Mouse (Mus musculus) midbrain, postnatal 0 days (tissue): Measurements from ENCODE around the gene Pttg1ip. TPM values are rescaled to one million over a fixed set of nuclear protein-coding genes. Genes with fewer than 3 reads are reported as not detected.

ENCODE experiments used
- ATAC-seq: fragments of 200-750 bp; cut with Nextera tagmentation; 2 replicates; pipeline ENCODE4 v1.8.0; 2017; ENCODE audit warnings: moderate number of reproducible peaks, mild to moderate bottlenecking, moderate TSS enrichment, moderate library complexity; ENCODE audit not compliant: low FRiP score
- DNase-seq: peaks from one replicate; pipeline ENCODE4 v3.0.0-alpha.2; 2015; ENCODE audit warnings: low spot score
- H3K27ac ChIP-seq: fragments of 300-500 bp; sonication (generic); 2 replicates; pipeline ENCODE4 v1.5.1; 2014; ENCODE audit warnings: low read depth, mild to moderate bottlenecking, low read length, mixed read lengths
- H3K27me3 ChIP-seq: fragments of 300-500 bp; sonication (generic); 2 replicates; pipeline ENCODE4 v1.6.1; 2014; ENCODE audit warnings: low read length, control low read depth, mixed read lengths; ENCODE audit not compliant: insufficient read depth
- H3K36me3 ChIP-seq: fragments of 300-500 bp; sonication (generic); 2 replicates; pipeline ENCODE4 v1.6.1; 2014; ENCODE audit warnings: low read length, control low read depth, mixed read lengths; ENCODE audit not compliant: insufficient read depth
- H3K4me1 ChIP-seq: fragments of 300-500 bp; sonication (generic); 2 replicates; pipeline ENCODE4 v1.6.1; 2014; ENCODE audit warnings: mild to moderate bottlenecking, control low read depth, antibody characterized with exemption, low read length, mixed read lengths; ENCODE audit not compliant: insufficient read depth
- H3K4me2 ChIP-seq: fragments of 300-500 bp; sonication (generic); 2 replicates; pipeline ENCODE4 v1.6.1; 2014; ENCODE audit warnings: low read depth, mild to moderate bottlenecking, low read length, mixed read lengths; ENCODE audit not compliant: poor library complexity, severe bottlenecking
- H3K4me3 ChIP-seq: fragments of 300-500 bp; sonication (generic); 2 replicates; pipeline ENCODE4 v1.5.1; 2014; ENCODE audit warnings: low read depth, mild to moderate bottlenecking, low read length, moderate library complexity
- H3K9ac ChIP-seq: fragments of 300-500 bp; sonication (generic); replicated peaks from 2 replicates; pipeline ENCODE4 v1.6.1; 2014; ENCODE audit warnings: mild to moderate bottlenecking, low read length, moderate library complexity, mixed read lengths; ENCODE audit not compliant: poor library complexity, severe bottlenecking
- H3K9me3 ChIP-seq: fragments of 300-500 bp; sonication (generic); 2 replicates; pipeline ENCODE4 v1.6.1; 2016; ENCODE audit warnings: low read length, control low read depth
- CTCF ChIP-seq: IDR thresholded peaks from 2 replicates; pipeline ENCODE4 v1.5.1; 2016; ENCODE audit warnings: antibody characterized with exemption, mild to moderate bottlenecking
- WGBS: fragments of 180-500 bp; shearing (Covaris S2); extraction: QIAGEN DNeasy Blood & Tissue Kit; methylation state at CpG from one replicate; pipeline ENCODE4 v1.1.7; 2014; 5-methylcytosine and 5-hydroxymethylcytosine counted together
- polyA plus RNA-seq: library from polyadenylated mRNA; unstranded; fragments of >200 nt; fragmentation: Nextera tagmentation; extraction: Ambion mirVana; gene quantifications from 2 replicates; pipeline ENCODE4 v1.2.1, GENCODE M21; 2015
- total RNA-seq: library from RNA; depleted of rRNA; stranded (reverse); fragments of >200 nt; gene quantifications from 2 replicates; pipeline ENCODE4 v1.2.3, GENCODE M21; 2014

Gene Pttg1ip
- total and polyA plus RNA-seq, 2 experiments from 2014 or later: 74.7 to 116 TPM

- no peak for TF ChIP-seq CTCF
- ATAC-seq (no peak), DNase-seq (no peak)
- Histone ChIP-seq H3K27ac (no peak overlapping the region), H3K4me2 (no peak overlapping the region), H3K9me3 (no peaks in the 10 kb centered on the region), H3K27me3 (no peaks in the 10 kb centered on the region), H3K36me3 (peaks cover 20% of the 10 kb centered on the region), H3K9ac (no peak overlapping the region), H3K4me1 (peaks cover 6% of the 10 kb centered on the region; the same call in 1 of the 2 replicates), H3K4me3 (no peak overlapping the region)
- 92% methylated on average over 3 of the region's 3 CpGs for WGBS
Observed at GRCm38 (mm10) chr10:77586637-77587036, 5.1 kb downstream of the Pttg1ip start.

GRCm38 (mm10) chr10:77587091-77587775 is 5.7 kb downstream of the Pttg1ip start:
- Histone ChIP-seq H3K4me2 (no peak overlapping the region), H3K27ac (no peak overlapping the region), H3K27me3 (no peaks in the 10 kb centered on the region), H3K9ac (no peak overlapping the region), H3K4me3 (no peak overlapping the region), H3K36me3 (peaks cover 25% of the 10 kb centered on the region), H3K4me1 (peaks cover 6% of the 10 kb centered on the region; the same call in 1 of the 2 replicates), H3K9me3 (no peaks in the 10 kb centered on the region)
- 95% methylated on average over 6 of the region's 6 CpGs for WGBS
- DNase-seq: no peak
- no peak for TF ChIP-seq CTCF
- no peak for ATAC-seq

- ATAC-seq (no peak), DNase-seq (no peak)
- Histone ChIP-seq H3K27ac (no peak overlapping the region), H3K9ac (no peak overlapping the region), H3K9me3 (no peaks in the 10 kb centered on the region), H3K27me3 (no peaks in the 10 kb centered on the region), H3K4me2 (no peak overlapping the region), H3K36me3 (peaks cover 32% of the 10 kb centered on the region), H3K4me3 (no peak overlapping the region), H3K4me1 (no peaks in the 10 kb centered on the region)
- 91% methylated on average over 2 of the region's 2 CpGs for WGBS
- TF ChIP-seq CTCF: no peak
Observed at GRCm38 (mm10) chr10:77588036-77588435, 6.5 kb downstream of the Pttg1ip start.

- Histone ChIP-seq H3K9me3 (no peaks in the 10 kb centered on the region), H3K36me3 (peaks cover 42% of the 10 kb centered on the region), H3K9ac (no peak overlapping the region), H3K27ac (no peak overlapping the region), H3K4me1 (no peaks in the 10 kb centered on the region), H3K4me3 (no peak overlapping the region), H3K4me2 (0 out of 2 replicates have a peak overlapping the region, but pooled peaks have one; percentile 9), H3K27me3 (no peaks in the 10 kb centered on the region)
- no peak for TF ChIP-seq CTCF
- WGBS: 73% methylated on average over 7 of the region's 7 CpGs
- ATAC-seq (no peak), DNase-seq (no peak)
Observed at GRCm38 (mm10) chr10:77589117-77589516, 7.6 kb downstream of the Pttg1ip start.

- Histone ChIP-seq H3K4me1 (no peaks in the 10 kb centered on the region), H3K9me3 (no peaks in the 10 kb centered on the region), H3K4me3 (no peak overlapping the region), H3K9ac (no peak overlapping the region), H3K27ac (no peak overlapping the region), H3K4me2 (no peak overlapping the region), H3K36me3 (peaks cover 45% of the 10 kb centered on the region), H3K27me3 (no peaks in the 10 kb centered on the region)
- WGBS: 75% methylated on average over 8 of the region's 8 CpGs
- no peak for TF ChIP-seq CTCF
- DNase-seq (no peak), ATAC-seq (no peak)
Observed at GRCm38 (mm10) chr10:77589749-77590148, 8.2 kb downstream of the Pttg1ip start.

- Histone ChIP-seq H3K9me3 (no peaks in the 10 kb centered on the region), H3K27me3 (no peaks in the 10 kb centered on the region), H3K4me2 (no peak overlapping the region), H3K9ac (no peak overlapping the region), H3K4me3 (no peak overlapping the region), H3K4me1 (no peaks in the 10 kb centered on the region), H3K27ac (no peak overlapping the region), H3K36me3 (peaks cover 56% of the 10 kb centered on the region)
- ATAC-seq (no peak), DNase-seq (peak; percentile 58)
- WGBS: 40% methylated on average over 6 of the region's 6 CpGs
- TF ChIP-seq CTCF: peak; percentile 78
Observed at GRCm38 (mm10) chr10:77590812-77591211, 9.3 kb downstream of the Pttg1ip start.
